Mouse (Mus musculus): ENCODE data around the gene Hnrnpr.

Hnrnpr gene

DNA sequence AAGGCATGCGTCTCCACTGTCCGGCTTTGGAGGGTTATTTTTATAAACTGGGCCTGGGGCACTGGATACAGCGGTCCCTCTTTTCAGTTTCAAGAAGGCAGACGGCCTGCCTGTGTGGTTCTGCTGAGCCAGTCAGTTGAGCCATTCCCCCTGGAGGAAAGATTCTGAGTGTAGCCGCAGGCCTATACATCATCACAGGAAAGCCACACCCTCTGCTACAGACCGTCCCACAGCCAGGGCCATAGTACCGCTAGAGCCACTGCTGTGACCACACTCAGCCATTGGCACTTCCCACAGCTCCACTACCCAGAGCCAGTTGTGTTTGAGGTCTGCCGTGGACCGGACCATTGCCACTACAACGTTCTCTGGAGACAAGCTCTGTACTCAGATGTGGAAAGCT lies 91.1 kb downstream of the Hnrnpr start:
- no peak for DNase-seq (ENCODE audit: low read depth, low spot score)

DNA sequence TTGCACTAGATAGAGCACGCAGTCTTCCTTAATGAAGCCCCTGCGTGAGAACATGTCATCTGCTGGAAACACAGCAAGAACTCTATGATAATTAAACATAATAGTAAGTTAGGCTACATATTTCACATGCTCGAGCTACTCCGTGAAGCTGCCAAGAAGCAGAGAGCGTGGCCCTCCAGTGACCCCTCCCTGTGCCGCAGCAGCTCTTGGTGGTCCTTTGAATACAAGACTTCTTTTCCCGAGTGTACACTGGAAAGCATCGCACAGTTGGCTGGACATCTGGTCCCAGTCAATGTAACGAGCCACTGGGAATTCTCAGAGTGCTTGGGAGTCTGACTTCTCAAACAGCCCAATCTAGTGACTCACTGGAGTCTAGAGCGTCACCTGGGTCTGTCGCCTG lies 97.1 kb downstream of the Hnrnpr start:
- DNase-seq (ENCODE audit: low read depth, low spot score) = no peak

All from A20 (cell line).